Mouse (Mus musculus) spleen, adult 2 months (tissue): Measurements from ENCODE around the gene Spata2. TPM values are rescaled to one million over a fixed set of nuclear protein-coding genes. Genes with fewer than 3 reads are reported as not detected.

Experiments used
- DNase-seq, 2 experiments: peaks; one replicate each; pipeline versions ENCODE4 v3.0.0 to v3.0.0-alpha.2; 2012 to 2021; ENCODE audit warnings: low spot score in 2 of 2, low read depth in 1 of 2
- H3K27ac ChIP-seq: fragments of 200-500 bp; 2 replicates; pipeline ENCODE4 v1.5.1; 2012; ENCODE audit warnings: low read length, inconsistent platforms; ENCODE audit not compliant: insufficient read depth
- H3K27me3 ChIP-seq: fragments of 200-500 bp; 2 replicates; pipeline ENCODE4 v1.6.1; 2012; ENCODE audit warnings: mild to moderate bottlenecking, moderate library complexity, low read length, inconsistent platforms; ENCODE audit not compliant: control insufficient read depth, insufficient read depth
- H3K36me3 ChIP-seq: fragments of 200-500 bp; 2 replicates; pipeline ENCODE4 v1.6.1; 2012; ENCODE audit warnings: mild to moderate bottlenecking, low read length, inconsistent platforms; ENCODE audit not compliant: control insufficient read depth, insufficient read depth
- H3K4me1 ChIP-seq: fragments of 200-500 bp; 2 replicates; pipeline ENCODE4 v1.6.1; 2011; ENCODE audit warnings: inconsistent platforms; ENCODE audit not compliant: control insufficient read depth, insufficient read depth, insufficient read length
- H3K4me3 ChIP-seq: fragments of 200-500 bp; 2 replicates; pipeline ENCODE4 v1.5.1; 2011; ENCODE audit warnings: mild to moderate bottlenecking, inconsistent platforms; ENCODE audit not compliant: insufficient read depth, insufficient read length; ENCODE audit errors: extremely low read depth
- CTCF ChIP-seq: fragments of 200-500 bp; IDR thresholded peaks from 2 replicates; pipeline ENCODE4 v1.5.1; 2011; ENCODE audit warnings: mild to moderate bottlenecking, inconsistent platforms; ENCODE audit not compliant: insufficient read depth, insufficient read length, insufficient replicate concordance; ENCODE audit errors: extremely low read depth
- POLR2A ChIP-seq: fragments of 200-500 bp; IDR thresholded peaks from 2 replicates; pipeline ENCODE4 v1.6.1; 2011; ENCODE audit warnings: low read depth, low read length, inconsistent platforms
- WGBS: fragments of 180-500 bp; shearing (Covaris S2); methylation state at CpG from one replicate; pipeline ENCODE4 v1.1.7; 2018; 5-methylcytosine and 5-hydroxymethylcytosine counted together
- polyA plus RNA-seq: library from polyadenylated mRNA; depleted of rRNA; stranded (reverse); fragments of >200 nt; gene quantifications from 2 replicates; pipeline ENCODE4 v1.2.3, GENCODE M21; 2012

The Spata2 gene
- polyA plus RNA-seq, 1 experiment, result 23.3 TPM

GRCm38 (mm10) chr2:167459071-167459865 lies 33.4 kb downstream of the Spata2 start:
- Histone ChIP-seq H3K4me1 (no peaks in the 10 kb centered on the region), H3K27ac (no peak overlapping the region), H3K27me3 (no peaks in the 10 kb centered on the region), H3K4me3 (no peak overlapping the region), H3K36me3 (peaks cover 30% of the 10 kb centered on the region)
- no peak for TF ChIP-seq CTCF
- no peak for TF ChIP-seq POLR2A
- WGBS, result 98% methylated on average over 6 of the region's 6 CpGs
- DNase-seq, result no peak

- no peak for TF ChIP-seq CTCF
- TF ChIP-seq POLR2A, result no peak
- H3K27me3 ChIP-seq, result no peaks in the 10 kb centered on the region
- peaks cover 35% of the 10 kb centered on the region for H3K36me3 ChIP-seq
- H3K4me3 ChIP-seq, result no peak overlapping the region
- WGBS, result 93% methylated on average over 3 of the region's 3 CpGs
- H3K4me1 ChIP-seq, result no peaks in the 10 kb centered on the region
- no peak overlapping the region for H3K27ac ChIP-seq
- no peak for DNase-seq
Measured at GRCm38 (mm10) chr2:167458548-167458947, 34.1 kb downstream of the Spata2 start.

- no peak for TF ChIP-seq POLR2A
- no peak for TF ChIP-seq CTCF
Measured at GRCm38 (mm10) chr2:167457213-167457612, 35.5 kb downstream of the Spata2 start.

GRCm38 (mm10) chr2:167456361-167457020 lies 36.2 kb downstream of the Spata2 start:
- WGBS, result 76% methylated on average over 5 of the region's 5 CpGs
- Histone ChIP-seq H3K27me3 (no peaks in the 10 kb centered on the region), H3K27ac (no peak overlapping the region; the same call in 1 of the 2 replicates)

More at GRCm38 (mm10) chr2:167457213-167457612, 35.5 kb downstream of the Spata2 start:
- 62% methylated on average over 9 of the region's 9 CpGs for WGBS
- no peak for DNase-seq
- Histone ChIP-seq H3K27ac (no peak overlapping the region; the same call in 1 of the 2 replicates), H3K36me3 (peaks cover 40% of the 10 kb centered on the region), H3K27me3 (no peaks in the 10 kb centered on the region), H3K4me3 (no peak overlapping the region), H3K4me1 (no peaks in the 10 kb centered on the region)

GRCm38 (mm10) chr2:167453814-167454213 lies 38.9 kb downstream of the Spata2 start:
- peaks cover 44% of the 10 kb centered on the region for H3K36me3 ChIP-seq
- H3K27ac ChIP-seq, result no peak overlapping the region
- no peak overlapping the region for H3K4me3 ChIP-seq
- no peaks in the 10 kb centered on the region for H3K27me3 ChIP-seq
- H3K4me1 ChIP-seq, result no peaks in the 10 kb centered on the region
- DNase-seq, result no peak
- 92% methylated on average over 3 of the region's 3 CpGs for WGBS
- TF ChIP-seq CTCF (no peak), POLR2A (no peak)

More at GRCm38 (mm10) chr2:167456361-167457020, 36.2 kb downstream of the Spata2 start:
- Histone ChIP-seq H3K4me3 (no peak overlapping the region), H3K36me3 (peaks cover 40% of the 10 kb centered on the region), H3K4me1 (no peaks in the 10 kb centered on the region)
- TF ChIP-seq CTCF (no peak), POLR2A (no peak)
- DNase-seq, result no peak

GRCm38 (mm10) chr2:167450647-167451046 lies 42.0 kb downstream of the Spata2 start:
- Histone ChIP-seq H3K27me3 (no peaks in the 10 kb centered on the region), H3K4me3 (no peak overlapping the region), H3K27ac (no peak overlapping the region), H3K4me1 (no peaks in the 10 kb centered on the region), H3K36me3 (peaks cover 38% of the 10 kb centered on the region)
- TF ChIP-seq CTCF, result no peak
- no peak for TF ChIP-seq POLR2A
- DNase-seq, result no peak
- 94% methylated on average over 8 of the region's 8 CpGs for WGBS
